Comparison of ENCODE assay signal across 8 mouse cellular contexts in genomic region chr4:150136693-150137092, GRCm38 (mm10). TPM values are rescaled to one million over a fixed set of nuclear protein-coding genes. Genes with fewer than 3 reads are reported as not detected.
A peak's percentile ranks its signal among the peaks of the same experiment; 100 is the strongest.
DNase-seq lines count a peak whose midpoint lies in the region; ATAC-seq and TF ChIP-seq lines count a peak whose summit lies in the region.

No protein-coding gene starts in this region.

- DNase-seq in CD4-positive helper T cell, adult 2 months (ENCODE audit: low read depth, low spot score), result peak; percentile 61
- peak; percentile 88 for DNase-seq in adrenal gland, postnatal 14 days
- DNase-seq in embryonic facial prominence, embryonic 11.5 days (ENCODE audit: low spot score), result peak; percentile 82
- peak; percentile 40 to 48 for DNase-seq in heart, adult 9 months (ENCODE audit: low spot score in 2 of 2)
- DNase-seq in kidney, postnatal 4 days, result peak; percentile 89 to 91
- peak; percentile 72 for DNase-seq in lung, postnatal 0 days (ENCODE audit: low spot score)
- DNase-seq in retina, adult 2 months (ENCODE audit: low read depth, low spot score), result peak; percentile 53
- peak; percentile 70 for DNase-seq in thymus, postnatal 25 days

- no peak overlapping the region for H3K4me2 ChIP-seq in embryonic facial prominence, embryonic 11.5 days (ENCODE audit: low read depth, low read length)
- no peak overlapping the region for H3K4me2 ChIP-seq in lung, postnatal 0 days (replicated peaks; ENCODE audit: low read depth, low read length)

- no peak overlapping the region for H3K4me3 ChIP-seq in embryonic facial prominence, embryonic 11.5 days (ENCODE audit: low read depth, low read length)
- H3K4me3 ChIP-seq in lung, postnatal 0 days (ENCODE audit: low read depth, low read length), result no peak overlapping the region

- ATAC-seq in embryonic facial prominence, embryonic 11.5 days (replicated peaks; ENCODE audit: insufficient number of reproducible peaks, low FRiP score, low TSS enrichment, low read depth), result peak; percentile 40; the same call in 1 of the 2 replicates
- no peak for ATAC-seq in lung, postnatal 0 days

- H3K36me3 ChIP-seq in embryonic facial prominence, embryonic 11.5 days (replicated peaks; ENCODE audit: control insufficient read depth, insufficient read depth, low read depth, low read length), result no peaks in the 10 kb centered on the region
- no peaks in the 10 kb centered on the region for H3K36me3 ChIP-seq in lung, postnatal 0 days (ENCODE audit: insufficient read depth, low read length)

- TF ChIP-seq EP300 in lung, postnatal 0 days (IDR thresholded peaks at IDR 0.05), result no peak

- no peak overlapping the region for H3K27ac ChIP-seq in embryonic facial prominence, embryonic 11.5 days (replicated peaks; ENCODE audit: low read depth, low read length)
- no peak overlapping the region for H3K27ac ChIP-seq in lung, postnatal 0 days (ENCODE audit: low read length)

- H3K4me1 ChIP-seq in embryonic facial prominence, embryonic 11.5 days (ENCODE audit: control insufficient read depth, insufficient read depth, low read length), result no peaks in the 10 kb centered on the region
- H3K4me1 ChIP-seq in lung, postnatal 0 days (ENCODE audit: insufficient read depth, low read depth, low read length), result no peaks in the 10 kb centered on the region

- H3K9ac ChIP-seq in embryonic facial prominence, embryonic 11.5 days (replicated peaks; ENCODE audit: low read length), result no peak overlapping the region
- no peak overlapping the region for H3K9ac ChIP-seq in lung, postnatal 0 days (replicated peaks; ENCODE audit: low read depth)

- WGBS in embryonic facial prominence, embryonic 11.5 days, result 7% methylated on average over 10 of the region's 10 CpGs
- WGBS in lung, postnatal 0 days, result 5% methylated on average over 10 of the region's 10 CpGs

- H3K27me3 ChIP-seq in embryonic facial prominence, embryonic 11.5 days (ENCODE audit: control insufficient read depth, insufficient read depth, low read length), result no peaks in the 10 kb centered on the region
- H3K27me3 ChIP-seq in lung, postnatal 0 days (replicated peaks; ENCODE audit: insufficient read depth, low read length), result no peaks in the 10 kb centered on the region

- no peaks in the 10 kb centered on the region for H3K9me3 ChIP-seq in embryonic facial prominence, embryonic 11.5 days (replicated peaks; ENCODE audit: control insufficient read depth, low read length)
- no peaks in the 10 kb centered on the region for H3K9me3 ChIP-seq in lung, postnatal 0 days (ENCODE audit: low read length)

- peak; percentile 98 for TF ChIP-seq CTCF in lung, postnatal 0 days (IDR thresholded peaks at IDR 0.05)

RNA-seq across cellular contexts. Expression of gene Slc2a7, which starts 12.1 kb away (rescaled TPM):
- not detected in 2 replicates for total RNA-seq in adrenal gland, postnatal 14 days (2021)
- not detected in 2 replicates for polyA plus RNA-seq in embryonic facial prominence, embryonic 11.5 days (2014; fragmentation: Nextera tagmentation; extraction: Ambion mirVana)
- not detected in 2 replicates for polyA plus RNA-seq in lung, postnatal 0 days (2015; fragmentation: Nextera tagmentation; extraction: Ambion mirVana)

RNA-seq across cellular contexts. Expression of gene Slc2a5, which starts 17.6 kb away (rescaled TPM):
- total RNA-seq in adrenal gland, postnatal 14 days (2021), result 0.30 and 0.48 TPM in 2 replicates
- polyA plus RNA-seq in embryonic facial prominence, embryonic 11.5 days (2014; fragmentation: Nextera tagmentation; extraction: Ambion mirVana), result 0.90 and 1.4 TPM in 2 replicates
- polyA plus RNA-seq in lung, postnatal 0 days (2015; fragmentation: Nextera tagmentation; extraction: Ambion mirVana), result 0.23 and 0.60 TPM in 2 replicates

RNA-seq across cellular contexts. Expression of gene Gpr157, which starts 49.5 kb away (rescaled TPM):
- total RNA-seq in adrenal gland, postnatal 14 days (2021), result 1.3 and 2.3 TPM in 2 replicates
- 0.18 and 0.28 TPM in 2 replicates for polyA plus RNA-seq in embryonic facial prominence, embryonic 11.5 days (2014; fragmentation: Nextera tagmentation; extraction: Ambion mirVana)
- polyA plus RNA-seq in lung, postnatal 0 days (2015; fragmentation: Nextera tagmentation; extraction: Ambion mirVana), result 1.6 TPM in 2 replicates
